Mouse (Mus musculus): ENCODE measurements at regions not wholly inside any gene's neighbourhood (a gene's known extent, or its start where the extent isn't known, plus 50 kb on each side); places are given as distances from the start of the nearest gene placed in this dataset.
"Not testable (repeated sequence)": the region's sequence is repeated elsewhere in the genome, so short reads cannot be mapped to it uniquely, and the experiment has no call there.

DNA sequence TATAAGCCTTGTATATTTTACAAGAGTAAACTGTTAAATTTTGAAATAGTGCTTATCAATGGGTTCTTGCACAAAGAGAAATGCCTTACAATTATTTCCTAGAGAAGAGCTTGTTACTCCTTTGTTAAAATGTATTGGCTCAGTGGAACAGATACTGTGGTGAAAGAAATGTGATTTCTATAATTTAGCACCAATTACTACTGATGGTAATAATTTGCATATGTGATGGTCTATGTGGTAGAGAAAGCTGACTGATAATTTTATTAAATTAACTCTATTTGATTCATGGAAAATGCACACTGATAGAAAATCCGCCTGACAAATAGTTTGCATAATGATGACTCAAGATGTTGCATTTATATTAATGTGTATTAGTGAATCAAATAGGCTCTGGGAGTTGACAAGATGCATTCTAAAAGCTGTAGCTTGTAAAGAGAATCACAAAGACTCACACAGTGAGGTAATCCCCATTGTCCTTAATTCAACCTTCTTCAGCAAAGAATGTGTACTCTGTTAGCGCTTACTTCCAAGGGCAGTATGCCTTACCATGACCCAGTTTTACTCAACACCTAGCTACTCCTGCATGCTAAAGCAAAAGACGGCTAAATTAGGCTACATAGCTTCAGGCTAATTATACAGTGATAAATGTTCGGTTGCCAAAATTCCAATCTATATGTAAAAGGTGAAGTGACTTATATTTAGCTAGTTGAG is 329.8 kb upstream of the Cenpq start:
- DNase-seq (ENCODE audit: low spot score in 2 of 2): no peak

DNA sequence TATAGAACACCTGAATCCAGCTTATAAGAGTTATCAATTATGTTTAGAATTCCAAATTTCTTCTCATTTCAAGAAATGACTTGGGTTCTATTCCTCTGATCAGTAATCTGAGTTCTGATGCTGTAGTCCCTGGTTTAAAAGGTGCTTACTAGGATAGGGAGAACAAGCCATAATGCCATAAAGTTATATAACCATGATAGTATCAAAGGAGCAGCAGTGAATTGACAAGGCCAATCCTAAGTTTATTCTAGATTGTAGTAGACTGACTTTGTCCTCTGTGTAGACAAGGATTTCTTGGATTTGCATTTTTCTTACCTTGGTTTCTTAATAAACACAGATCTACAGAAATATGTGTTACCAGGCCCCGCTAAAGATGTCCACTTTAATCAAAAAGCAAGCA is 326.6 kb upstream of the Cenpq start:
- DNase-seq (ENCODE audit: low spot score in 2 of 2): no peak

DNA sequence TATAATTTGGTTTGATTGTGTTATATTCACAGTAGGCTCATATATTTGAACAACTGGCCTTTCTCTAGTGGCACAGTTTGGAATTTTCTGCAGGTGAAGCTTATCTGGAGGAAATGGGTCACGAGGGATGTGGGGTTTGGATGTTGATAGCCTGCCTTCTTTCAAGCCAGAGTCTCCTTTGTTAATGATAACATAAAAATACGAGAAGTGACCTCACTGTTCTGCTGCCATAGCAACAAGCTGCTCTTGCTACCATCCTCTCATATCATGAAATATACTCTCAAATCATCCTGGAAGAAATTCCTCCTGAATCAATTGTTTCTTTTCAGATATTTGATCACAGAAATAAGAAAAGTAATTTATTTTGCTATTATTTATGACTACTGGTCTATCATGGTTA is 313.6 kb upstream of the Cenpq start:
- no peak for DNase-seq (ENCODE audit: low spot score in 2 of 2)

DNA sequence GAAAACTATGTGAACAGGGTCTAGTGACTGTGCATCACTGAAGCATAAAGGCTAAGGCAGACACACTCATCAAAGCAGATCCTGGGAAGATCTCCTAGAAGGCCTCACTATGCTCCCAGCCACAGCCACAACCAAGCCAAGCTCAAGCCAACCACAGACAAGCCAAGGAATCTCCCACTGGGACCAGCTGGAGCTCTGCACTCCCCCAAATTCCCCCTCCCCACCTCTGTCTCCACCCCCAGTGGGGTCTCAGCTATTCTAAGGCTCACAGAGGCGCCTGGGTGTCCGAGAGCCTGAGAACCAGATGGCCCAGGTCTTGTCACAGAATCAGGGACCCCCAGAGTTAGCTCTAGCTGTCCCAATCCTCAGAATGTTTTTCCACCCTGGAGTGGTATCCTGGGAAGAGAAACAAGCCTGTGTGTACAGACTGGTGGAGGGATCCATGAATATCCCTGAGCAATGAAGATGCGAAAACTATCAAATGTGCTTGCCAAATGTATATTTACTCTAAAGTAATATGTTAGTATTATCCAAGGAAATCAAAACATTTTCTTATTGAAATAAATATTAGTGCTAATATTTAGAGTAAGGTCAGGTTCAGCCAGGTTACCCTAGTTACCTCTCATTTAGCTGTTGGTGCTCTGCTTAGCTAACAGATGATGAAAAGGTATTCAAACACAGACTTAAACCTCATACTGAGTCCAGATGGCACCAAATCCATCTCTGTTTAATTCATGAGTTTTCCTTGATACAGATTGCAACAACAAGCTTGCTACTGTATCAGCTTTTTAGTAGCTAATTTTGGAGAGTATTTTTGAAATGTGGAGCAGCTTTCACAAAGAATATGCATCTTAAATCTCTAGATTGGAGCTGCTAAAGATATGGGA is 292.5 kb upstream of the Cenpq start:
- peak in 1 of 2 experiments; percentile 37 for DNase-seq (ENCODE audit: low spot score in 2 of 2)

DNA sequence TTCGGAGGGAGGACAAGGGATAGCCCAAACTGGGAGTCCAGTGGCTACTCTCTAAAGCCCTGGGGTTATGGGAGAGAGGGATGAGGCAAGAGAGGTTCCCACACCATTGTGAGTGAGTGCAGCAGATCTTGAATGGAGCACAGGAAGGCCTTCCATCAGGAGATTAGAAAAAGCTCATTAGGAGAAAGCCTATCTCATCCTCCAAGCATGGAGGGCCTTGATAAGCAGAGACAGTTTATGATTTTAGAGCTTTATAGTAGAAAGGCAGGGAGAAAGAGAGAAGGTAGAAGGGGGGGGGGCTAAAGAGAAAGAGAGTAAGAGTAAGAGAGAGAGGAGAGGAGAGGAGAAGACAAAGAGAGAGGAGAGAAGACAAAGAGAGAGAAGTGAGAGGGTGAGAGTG is 282.0 kb upstream of the Cenpq start:
- no peak for DNase-seq (ENCODE audit: low spot score in 2 of 2)

DNA sequence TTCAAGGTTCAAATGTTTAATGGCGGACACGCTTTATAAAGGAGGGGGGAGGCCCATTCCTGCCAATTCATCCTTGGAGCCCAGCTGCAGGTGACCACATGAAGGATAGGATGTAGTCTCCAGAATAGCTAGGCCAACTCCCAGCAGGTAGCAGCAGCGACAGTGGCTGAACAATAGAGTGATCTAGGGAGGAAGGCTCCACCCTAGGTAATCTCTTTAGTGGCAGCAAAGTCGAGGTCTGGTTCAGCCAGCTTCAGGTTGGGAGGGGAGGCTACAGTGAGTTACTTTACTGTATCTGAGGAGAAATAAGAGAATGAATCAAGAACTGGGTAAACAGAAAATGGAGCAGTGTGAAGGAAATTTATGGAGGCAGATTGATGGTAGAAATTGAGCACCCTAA is 264.6 kb upstream of the Cenpq start:
- not testable (repeated sequence) for DNase-seq (ENCODE audit: low spot score in 2 of 2)

DNA sequence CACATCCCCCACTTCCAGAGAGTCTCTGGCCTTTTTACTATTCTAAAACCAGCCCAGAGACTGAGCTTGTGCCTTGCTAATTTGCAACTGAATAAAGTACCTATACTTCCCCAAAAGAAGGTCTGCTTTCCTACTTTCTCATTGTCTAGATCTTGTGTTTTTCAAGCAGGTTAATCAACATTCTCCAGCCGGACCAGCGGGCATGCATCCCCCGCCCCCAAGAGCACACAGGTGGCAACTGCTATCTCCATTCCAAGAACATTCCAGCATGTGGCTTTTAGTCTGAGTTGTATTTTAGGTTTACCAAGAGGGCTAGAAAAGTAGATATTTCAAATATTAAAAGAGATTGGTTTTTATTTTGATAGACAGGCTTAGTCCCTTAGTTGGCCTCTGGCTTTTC is 255.5 kb upstream of the Cenpq start:
- not testable (repeated sequence) for DNase-seq (ENCODE audit: low spot score in 2 of 2)

DNA sequence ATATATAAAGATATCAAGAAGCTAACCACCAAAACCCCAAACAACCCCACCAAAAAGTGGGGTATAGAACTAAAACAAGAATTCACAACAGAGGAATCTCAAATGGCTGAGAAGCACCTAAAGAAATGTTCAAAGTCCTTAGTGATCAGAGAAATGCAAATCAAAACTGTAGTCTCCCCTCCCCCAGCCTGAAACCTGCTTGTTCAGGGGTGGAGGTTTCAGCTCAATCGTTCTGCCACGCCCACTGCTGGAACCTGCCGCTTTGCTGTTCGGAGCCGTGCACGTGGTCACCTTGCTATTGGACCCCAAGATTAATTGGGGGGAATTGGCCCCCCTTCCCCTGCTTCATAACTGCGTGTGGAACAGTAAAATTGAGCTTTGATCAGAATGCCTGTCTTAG is 251.8 kb upstream of the Cenpq start:
- not testable (repeated sequence) for DNase-seq (ENCODE audit: low spot score in 2 of 2)

DNA sequence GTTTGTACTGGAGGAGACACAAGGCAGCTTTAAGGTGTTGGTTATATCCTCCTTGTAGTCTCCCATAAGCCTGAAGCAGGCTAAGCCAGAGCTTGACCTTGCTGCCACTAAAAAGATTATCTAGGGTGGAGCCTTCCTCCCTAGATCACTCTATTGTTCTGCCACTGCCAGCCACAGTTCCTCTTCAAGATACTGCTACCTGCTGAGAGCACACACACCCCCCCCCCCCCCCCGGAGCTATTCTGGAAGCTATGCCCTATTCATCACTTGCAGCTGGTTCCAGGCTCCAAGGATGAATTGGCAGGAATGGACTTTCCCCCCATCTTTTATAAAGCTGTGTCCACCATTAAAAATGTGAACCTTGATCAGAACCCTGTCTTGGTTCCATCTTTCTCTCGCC is 249.9 kb upstream of the Cenpq start:
- no peak for DNase-seq (ENCODE audit: low spot score in 2 of 2)

DNA sequence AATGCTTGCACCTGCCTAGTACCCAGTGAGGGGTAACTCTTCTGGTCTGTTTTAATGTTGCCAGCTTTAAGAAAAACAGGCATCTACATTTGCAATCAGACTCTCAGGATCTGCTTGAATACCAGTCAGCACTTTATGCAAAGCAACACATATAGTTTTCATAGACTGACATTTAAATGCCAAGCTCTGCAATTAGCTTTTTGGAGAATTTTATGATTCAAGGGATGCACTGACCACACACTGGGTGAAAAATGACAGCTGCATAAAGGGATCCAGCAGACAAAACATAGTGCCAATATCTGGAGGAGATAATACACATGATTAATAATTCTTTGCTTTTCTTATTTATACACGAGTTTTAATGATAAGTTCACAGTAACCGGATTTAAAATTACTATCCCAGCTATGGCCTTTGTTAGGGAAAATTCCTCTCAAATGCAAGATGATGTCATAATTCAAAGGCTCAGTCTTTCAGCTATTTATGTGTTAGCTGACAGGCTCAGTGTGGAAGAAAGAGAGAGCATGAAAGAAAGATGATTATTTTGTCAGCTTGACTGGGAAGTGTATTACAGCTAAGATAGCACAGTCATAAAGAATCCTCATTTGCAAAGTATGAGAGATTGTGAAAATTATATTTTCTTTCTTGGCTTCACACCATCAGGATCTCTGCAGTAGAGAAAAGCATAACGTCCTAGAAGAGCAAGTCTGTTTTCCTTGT is 219.0 kb upstream of the Cenpq start:
- DNase-seq (ENCODE audit: low spot score in 2 of 2): no peak

DNA sequence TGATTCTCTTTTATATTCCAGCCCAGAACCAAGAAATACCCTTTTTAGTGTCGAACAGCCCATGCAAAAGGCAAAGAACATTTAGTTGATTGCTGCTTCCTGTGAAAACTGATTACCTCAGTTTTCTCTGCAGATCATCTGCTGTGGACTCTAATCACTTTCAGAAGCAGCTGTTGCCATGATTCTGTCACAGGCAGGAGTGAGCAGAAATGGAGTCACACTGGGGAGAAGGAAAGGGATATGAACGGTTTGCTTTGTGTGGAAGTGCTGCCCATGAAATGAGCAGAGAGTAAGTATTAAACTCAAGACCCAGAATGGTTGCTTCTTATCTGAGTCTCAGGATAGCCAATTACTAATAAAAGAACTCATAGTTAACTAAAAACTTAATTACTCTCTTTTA is 217.6 kb upstream of the Cenpq start:
- no peak for DNase-seq (ENCODE audit: low spot score in 2 of 2)

DNA sequence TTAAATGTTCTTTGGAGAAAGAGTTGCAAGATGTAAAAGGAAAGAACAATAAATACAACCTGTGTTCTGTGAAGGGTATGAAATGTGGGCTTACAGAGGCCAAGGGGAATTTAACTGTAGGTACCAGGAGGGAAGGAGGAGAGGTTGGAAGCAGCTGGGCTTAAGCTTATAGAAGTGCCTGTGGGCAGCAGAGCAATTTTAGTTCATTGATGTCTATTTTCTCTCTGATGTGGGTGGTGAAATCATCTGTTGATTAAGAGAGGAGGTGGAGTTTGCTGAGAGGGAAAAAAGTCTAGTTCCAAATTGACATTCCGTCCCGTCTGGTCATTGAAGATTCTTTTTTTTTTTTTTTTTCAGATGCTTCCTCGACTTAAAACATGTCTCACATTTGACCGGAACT is 209.7 kb upstream of the Cenpq start:
- peak in 1 of 2 experiments; percentile 12 for DNase-seq (ENCODE audit: low spot score in 2 of 2)

DNA sequence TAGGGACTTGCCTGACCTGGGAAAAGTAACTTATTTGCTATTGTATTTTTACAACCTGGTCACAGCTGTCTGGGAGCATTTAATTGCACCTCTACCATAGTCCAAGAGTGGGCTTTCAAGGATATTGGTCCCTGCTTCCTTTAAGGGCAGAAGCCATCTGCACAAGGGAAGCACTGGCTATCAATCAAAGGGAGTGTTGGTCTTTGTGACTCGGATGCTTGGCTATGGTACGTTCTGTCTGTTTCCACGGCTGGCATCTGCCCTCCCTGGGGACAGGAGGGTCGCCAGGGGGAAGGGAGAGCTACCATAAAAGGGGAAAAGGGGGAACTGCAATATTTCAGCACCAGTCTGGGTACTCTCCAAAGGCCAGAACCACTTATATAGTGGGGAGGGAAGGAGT is 190.7 kb upstream of the Cenpq start:
- DNase-seq (ENCODE audit: low spot score in 2 of 2): no peak

DNA sequence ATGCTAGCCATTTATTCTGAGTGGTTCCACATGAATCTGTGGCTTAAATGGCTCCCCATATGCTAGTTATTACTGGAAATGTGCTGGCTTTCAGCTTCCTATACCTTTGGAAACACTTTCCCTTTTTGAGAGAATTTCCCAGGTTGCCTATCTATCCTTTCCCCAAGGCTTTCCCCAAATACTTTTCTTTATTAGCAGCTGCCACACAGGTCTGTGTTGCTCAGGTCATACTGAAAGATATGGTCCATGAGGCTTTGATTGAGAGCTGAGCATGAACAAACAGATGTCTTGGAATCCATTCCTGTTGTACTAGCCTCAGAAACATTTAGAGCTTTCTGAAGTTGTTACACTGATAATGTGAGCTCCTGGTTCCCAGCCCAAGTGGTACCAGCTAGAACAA is 188.1 kb upstream of the Cenpq start:
- DNase-seq (ENCODE audit: low spot score in 2 of 2): no peak

DNA sequence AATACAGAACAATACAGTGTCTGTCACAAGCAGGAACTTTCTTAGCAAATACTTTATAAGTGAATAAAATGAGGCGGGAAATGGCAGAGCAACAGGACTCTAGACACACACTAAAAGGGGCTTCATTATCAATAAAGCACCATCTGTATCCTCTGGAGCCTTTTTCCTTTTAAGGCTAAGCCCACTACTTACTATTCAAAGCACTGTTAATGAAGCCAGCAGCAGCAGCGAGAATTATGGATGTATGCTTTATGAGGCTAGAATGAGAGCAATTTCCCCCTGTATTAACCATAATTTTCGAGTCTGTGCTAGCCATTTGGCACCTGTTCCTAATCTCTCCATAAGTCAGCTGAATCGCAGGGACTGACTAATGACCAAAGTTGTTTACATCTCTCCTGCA is 169.1 kb upstream of the Cenpq start:
- DNase-seq (ENCODE audit: low spot score in 2 of 2): no peak

DNA sequence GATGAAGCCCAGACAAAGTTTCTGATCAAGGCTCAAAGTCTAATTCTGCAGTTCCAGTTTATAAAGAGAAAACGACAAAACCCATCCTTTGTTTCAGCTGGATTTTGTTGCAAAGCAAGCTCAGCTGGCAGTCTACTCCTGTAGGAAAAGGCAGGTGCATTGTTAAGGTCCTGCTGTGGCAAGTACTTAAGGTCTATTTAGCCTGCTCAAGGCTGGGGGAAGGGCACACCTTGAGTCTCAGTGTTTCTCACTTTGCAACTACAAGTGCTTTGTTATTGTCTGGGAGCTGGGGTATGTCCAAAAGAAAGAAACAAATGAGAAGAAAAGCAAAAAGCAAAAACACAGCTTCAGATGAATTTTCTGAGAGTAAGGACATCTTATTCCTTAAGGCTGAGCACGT is 136.0 kb upstream of the Cenpq start:
- DNase-seq (ENCODE audit: low spot score in 2 of 2): no peak

Data from layer of hippocampus, adult 18-20 months (tissue).